In the genomic region with DNA sequence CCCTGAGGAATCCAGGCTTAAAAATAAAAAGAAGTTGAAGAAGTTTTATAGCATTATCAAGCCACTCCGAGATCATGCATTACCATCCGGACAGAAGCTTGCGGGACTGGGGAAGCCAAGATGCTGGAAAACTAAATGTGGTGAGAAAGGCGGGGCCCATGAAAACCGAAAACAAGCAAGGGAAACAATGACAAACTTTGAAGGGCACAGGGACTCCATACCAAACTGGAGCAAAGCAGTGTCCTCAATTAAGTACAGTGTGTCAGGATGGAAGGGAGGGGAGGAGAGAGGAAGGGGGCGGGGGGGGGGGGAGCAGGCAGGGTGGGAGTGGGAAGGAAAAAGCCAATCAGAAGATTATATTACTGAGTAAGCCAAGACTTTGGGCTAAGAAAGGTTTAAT, we compare ENCODE assay signal across 21 mouse cellular contexts.
DNase-seq lines count a peak whose midpoint lies in the region; ATAC-seq and TF ChIP-seq lines count a peak whose summit lies in the region.
"Had no signal": no experiment of that assay in that cellular context is flagged by ENCODE, and none has a peak within 500 bp of the region (broad histone marks: within the 10 kb centered on the region; RNA-seq: fewer than 3 reads in every experiment).

No protein-coding gene starts in this region.

- no peak overlapping the region for H3K4me3 ChIP-seq in heart, embryonic 10.5 days
- H3K4me3 ChIP-seq in kidney, postnatal 0 days (replicated peaks; ENCODE audit: low read depth, low read length), result no peak overlapping the region
- H3K4me3 ChIP-seq: embryonic facial prominence, embryonic 10.5 days; embryonic facial prominence, embryonic 12.5 days; forebrain, embryonic 13.5 days; forebrain, embryonic 15.5 days had no signal

- H3K9me3 ChIP-seq in heart, embryonic 10.5 days, result no peaks in the 10 kb centered on the region
- H3K9me3 ChIP-seq in kidney, postnatal 0 days (replicated peaks; ENCODE audit: low read length), result no peaks in the 10 kb centered on the region
- H3K9me3 ChIP-seq: embryonic facial prominence, embryonic 10.5 days; embryonic facial prominence, embryonic 12.5 days; forebrain, embryonic 13.5 days; forebrain, embryonic 15.5 days had no signal

- no peak overlapping the region for H3K9ac ChIP-seq in kidney, postnatal 0 days (ENCODE audit: low read depth, low read length)
- H3K9ac ChIP-seq: embryonic facial prominence, embryonic 12.5 days; forebrain, embryonic 13.5 days; forebrain, embryonic 15.5 days; forebrain, postnatal 0 days had no signal

- H3K4me1 ChIP-seq in heart, embryonic 10.5 days, result peaks cover 76% of the 10 kb centered on the region
- H3K4me1 ChIP-seq in kidney, postnatal 0 days (replicated peaks; ENCODE audit: insufficient read depth, low read length), result 0 out of 2 replicates have a peak, but pooled peaks cover 5% of the 10 kb centered on the region

- no peak for DNase-seq in heart, embryonic 10.5 days (ENCODE audit: low spot score)
- DNase-seq in heart, postnatal 36 days, result no peak
- peak; percentile 24 for DNase-seq in kidney, postnatal 0 days (ENCODE audit: low spot score)
- DNase-seq in kidney, adult 9 months, result no peak
- no peak for DNase-seq in spleen, adult 18-20 months
- DNase-seq: adrenal gland, adult 8-10 months; adrenal gland, postnatal 14 days; adrenal gland, postnatal 36 days; B cell, adult 2 months; cerebellum, adult 11-12 months; cerebellum, adult 2 months; cerebellum, adult 9-10 months; cerebellum, postnatal 10 days; cerebellum, postnatal 25 days; forebrain, postnatal 0 days had no signal

- intact Hi-C loops in heart, postnatal 36 days (cut with DNase I), result no loop called here

- no peak overlapping the region for H3K4me2 ChIP-seq in kidney, postnatal 0 days (ENCODE audit: low read length)
- H3K4me2 ChIP-seq: embryonic facial prominence, embryonic 12.5 days; forebrain, embryonic 13.5 days; forebrain, embryonic 15.5 days had no signal

- no peaks in the 10 kb centered on the region for H3K36me3 ChIP-seq in heart, embryonic 10.5 days
- H3K36me3 ChIP-seq in kidney, postnatal 0 days (ENCODE audit: insufficient read depth, low read length), result no peaks in the 10 kb centered on the region
- H3K36me3 ChIP-seq: embryonic facial prominence, embryonic 10.5 days; embryonic facial prominence, embryonic 12.5 days; forebrain, embryonic 15.5 days had no signal

- no peaks in the 10 kb centered on the region for H3K27me3 ChIP-seq in heart, embryonic 10.5 days (ENCODE audit: insufficient read depth, poor library complexity, severe bottlenecking)
- H3K27me3 ChIP-seq in kidney, postnatal 0 days (ENCODE audit: insufficient read depth, low read length), result no peaks in the 10 kb centered on the region
- H3K27me3 ChIP-seq: forebrain, embryonic 13.5 days; forebrain, embryonic 15.5 days had no signal

- TF ChIP-seq CTCF in kidney, postnatal 0 days (IDR thresholded peaks at IDR 0.05; ENCODE audit: low read depth), result no peak

- WGBS in heart, embryonic 10.5 days, result 77% methylated on average over 6 of the region's 6 CpGs
- 79% methylated on average over 5 of the region's 6 CpGs for WGBS in kidney, postnatal 0 days

- peak overlapping the region; percentile 83; the same call in 1 of the 2 replicates for H3K27ac ChIP-seq in heart, embryonic 10.5 days
- no peak overlapping the region for H3K27ac ChIP-seq in kidney, postnatal 0 days
- H3K27ac ChIP-seq: embryonic facial prominence, embryonic 10.5 days; embryonic facial prominence, embryonic 12.5 days; forebrain, embryonic 13.5 days; forebrain, embryonic 15.5 days had no signal

- ATAC-seq in kidney, postnatal 0 days (replicated peaks; ENCODE audit: low FRiP score, low read depth), result no peak
- ATAC-seq: activated CD4-positive, CD25-positive, alpha-beta regulatory T cell, adult 4 months; CD4-positive, CD25-positive, alpha-beta regulatory T cell, adult 4 months; forebrain, embryonic 13.5 days; forebrain, embryonic 15.5 days; forebrain, postnatal 0 days had no signal
